Mouse (Mus musculus) spleen, postnatal 14 days (tissue): ENCODE results near the gene Tuba3a.

ENCODE experiments used
- DNase-seq, 2 experiments: peaks; one replicate each; pipeline ENCODE4 v3.0.0; 2021 to 2022; ENCODE audit warnings: low spot score in 2 of 2

Tuba3a gene

GRCm38 (mm10) chr6:125285890-125286289 lies at the start of gene Tuba3a:
Gene Tuba3a, minus strand, starts transcription at chr6:125286042.
- DNase-seq = no peak

DNA sequence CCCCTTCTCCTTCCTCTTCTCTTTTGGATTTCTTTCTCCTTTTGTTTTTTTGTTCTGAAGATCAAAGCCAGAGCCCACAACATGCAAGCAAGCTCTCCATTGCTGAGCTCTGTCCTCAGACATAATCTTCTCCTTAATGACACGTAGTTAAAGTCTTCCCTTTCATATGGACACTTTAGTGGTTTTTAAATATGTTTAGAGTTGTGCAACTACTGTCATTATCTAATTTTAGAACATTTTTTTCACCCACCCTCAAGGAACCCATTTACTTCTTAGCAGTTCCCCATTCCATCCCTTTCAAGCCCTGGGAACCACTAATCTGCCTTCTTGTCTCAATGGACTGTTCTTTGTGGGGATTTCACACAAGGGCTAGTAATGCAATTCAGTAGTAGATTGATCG lies 48.5 kb upstream of the Tuba3a start:
- no peak for DNase-seq

DNA sequence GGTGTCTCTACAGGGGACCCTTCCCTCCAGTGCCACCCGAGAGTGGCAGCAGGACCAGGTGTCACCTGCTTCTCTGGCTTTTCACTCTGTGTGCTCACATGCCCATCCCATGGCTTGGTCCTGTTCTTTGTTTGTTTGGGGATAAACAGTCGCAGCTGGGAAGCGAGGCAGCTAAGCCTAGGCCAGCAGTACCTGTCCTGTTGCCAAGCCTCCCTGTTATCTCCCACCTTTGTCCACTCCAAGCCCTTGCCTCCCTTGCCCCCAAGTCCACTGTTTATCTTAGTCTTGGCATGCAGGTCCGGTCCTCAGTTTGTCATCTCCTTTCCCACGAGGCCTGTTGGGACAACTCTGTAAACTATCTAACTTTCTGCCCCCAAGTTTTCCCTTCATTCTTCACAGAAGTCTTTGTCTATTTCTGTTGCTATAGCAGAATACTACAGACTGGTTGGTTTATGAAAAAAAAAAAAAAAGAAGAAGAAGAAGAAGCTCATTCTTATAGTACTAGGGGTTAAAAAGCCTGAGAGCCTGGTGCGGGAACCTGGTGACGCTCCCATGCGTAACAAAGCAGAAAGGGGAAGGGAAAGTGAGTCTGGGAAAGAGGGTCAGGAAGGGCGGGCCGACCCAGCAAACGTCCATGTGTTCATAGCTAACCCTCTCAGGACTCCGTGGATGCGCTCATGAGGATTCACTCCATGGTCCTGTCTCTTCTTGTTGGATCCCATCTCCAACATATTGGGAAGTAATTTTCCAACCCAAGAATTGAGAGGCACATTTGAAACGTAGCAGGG lies 47.5 kb upstream of the Tuba3a start:
- DNase-seq = no peak

- peak in 1 of 2 experiments; percentile 39 for DNase-seq
These were observed 44.9 kb upstream of the Tuba3a start for GRCm38 (mm10) chr6:125330626-125331326.

GRCm38 (mm10) chr6:125328243-125328642 lies 42.4 kb upstream of the Tuba3a start:
- DNase-seq = no peak

GRCm38 (mm10) chr6:125325337-125325736 lies 39.5 kb upstream of the Tuba3a start:
- DNase-seq = no peak

GRCm38 (mm10) chr6:125323547-125323946 lies 37.7 kb upstream of the Tuba3a start:
- no peak for DNase-seq

- no peak for DNase-seq
These were observed 37.0 kb upstream of the Tuba3a start for GRCm38 (mm10) chr6:125322794-125323193.

DNA sequence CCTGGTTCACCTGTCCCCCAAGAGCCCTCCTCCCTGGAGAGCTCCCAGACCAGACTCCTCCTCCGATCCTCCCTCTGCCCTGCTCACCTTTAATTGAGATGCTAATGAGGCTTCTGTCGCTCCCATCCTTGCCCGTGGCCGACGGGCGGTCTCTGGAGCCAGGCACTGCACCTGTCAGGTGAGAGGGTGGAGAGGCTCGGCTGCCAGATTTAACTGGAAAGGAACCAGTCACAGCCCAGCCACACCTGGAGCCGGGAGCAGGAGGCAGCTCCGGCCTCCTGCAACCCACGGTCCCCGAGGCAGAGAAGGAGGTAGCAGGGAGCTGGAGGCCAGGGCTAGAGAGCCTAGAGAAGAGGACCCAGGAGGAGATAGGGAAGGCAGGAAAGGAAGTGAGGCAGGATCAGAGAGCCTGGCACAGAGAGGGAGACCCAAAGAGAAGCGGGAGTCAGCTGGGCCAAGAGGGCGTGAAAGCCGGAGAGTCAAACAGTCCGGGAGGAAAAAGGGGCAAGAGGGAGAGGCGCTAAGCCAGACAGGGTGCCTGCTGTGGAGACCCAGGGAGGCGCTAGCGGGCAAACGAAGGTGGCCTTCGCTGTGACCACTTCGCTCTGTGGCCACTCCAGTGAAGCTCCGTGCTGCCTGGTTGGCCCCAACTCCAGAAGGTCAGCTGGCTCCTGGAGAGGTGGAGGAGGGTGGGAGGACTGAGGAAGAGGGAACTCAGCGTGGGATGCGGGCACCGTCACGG lies 35.4 kb upstream of the Tuba3a start:
- DNase-seq = no peak

DNA sequence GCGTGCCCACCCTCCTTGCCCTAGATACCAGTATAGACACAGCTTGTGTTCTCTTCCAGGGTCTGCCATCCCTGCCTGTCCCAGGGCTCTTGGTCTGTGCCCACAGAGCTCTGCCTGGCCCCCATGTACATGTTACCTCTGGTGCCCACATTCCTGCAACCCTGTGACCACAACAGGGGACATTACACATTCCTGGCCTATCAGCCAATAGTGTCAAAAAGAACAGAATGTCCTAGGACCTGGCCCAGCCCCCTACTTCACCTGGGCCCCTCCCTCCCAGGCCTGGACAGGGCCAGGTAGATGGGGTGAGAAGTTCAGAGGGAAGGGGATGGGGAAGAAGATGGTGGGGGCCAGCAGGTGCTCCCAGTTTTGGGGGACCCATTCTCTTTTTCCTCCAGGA lies 34.5 kb upstream of the Tuba3a start, which contains the start of gene Scnn1a:
TSS of gene Scnn1a (plus strand) at position 337 of the 400 bp plus-strand sequence.
- no peak for DNase-seq

GRCm38 (mm10) chr6:125319919-125320296 lies 34.1 kb upstream of the Tuba3a start:
- DNase-seq = no peak

- DNase-seq = no peak
These were observed 33.4 kb upstream of the Tuba3a start for GRCm38 (mm10) chr6:125318981-125319918.

DNA sequence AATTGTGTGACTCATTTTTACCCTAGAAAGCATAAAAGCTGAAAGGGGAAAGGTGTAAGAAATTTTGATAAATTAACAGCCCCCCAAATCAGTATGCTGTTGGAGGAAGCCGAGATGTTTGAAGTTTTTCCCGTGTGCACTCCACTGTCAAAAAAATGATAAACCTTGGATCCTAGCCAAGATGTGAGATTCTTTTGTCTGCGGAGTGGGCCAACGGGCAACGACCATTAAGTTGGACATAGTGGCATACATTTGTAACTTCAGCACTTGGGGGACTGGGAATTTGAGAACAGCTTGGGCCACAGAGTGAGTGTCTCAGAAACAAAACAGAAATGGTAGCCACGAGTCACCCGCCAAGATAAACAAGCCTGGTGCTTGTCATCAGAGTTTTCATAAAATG lies 31.2 kb upstream of the Tuba3a start:
- DNase-seq = no peak

DNA sequence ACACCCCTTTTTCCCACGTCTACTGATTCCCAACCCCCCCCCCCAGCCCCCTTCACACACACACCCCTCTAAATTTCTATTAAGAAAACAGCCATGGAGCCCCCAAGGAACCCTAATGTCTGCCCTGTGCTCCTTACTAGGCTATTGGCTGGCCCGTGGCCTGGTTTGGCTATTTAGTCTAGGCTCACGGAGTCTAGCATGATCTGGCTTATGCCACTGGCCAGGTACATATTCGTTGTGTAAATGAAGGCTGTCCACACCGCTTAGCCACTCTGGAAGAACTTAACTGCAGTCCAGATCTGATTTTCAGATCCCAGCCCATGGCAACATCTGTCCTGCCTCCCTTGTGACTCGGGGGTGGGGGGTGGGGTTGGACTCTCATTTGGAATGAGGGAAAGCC lies 28.9 kb upstream of the Tuba3a start:
- no peak for DNase-seq

GRCm38 (mm10) chr6:125314231-125314563 lies 28.4 kb upstream of the Tuba3a start:
- DNase-seq = no peak

DNA sequence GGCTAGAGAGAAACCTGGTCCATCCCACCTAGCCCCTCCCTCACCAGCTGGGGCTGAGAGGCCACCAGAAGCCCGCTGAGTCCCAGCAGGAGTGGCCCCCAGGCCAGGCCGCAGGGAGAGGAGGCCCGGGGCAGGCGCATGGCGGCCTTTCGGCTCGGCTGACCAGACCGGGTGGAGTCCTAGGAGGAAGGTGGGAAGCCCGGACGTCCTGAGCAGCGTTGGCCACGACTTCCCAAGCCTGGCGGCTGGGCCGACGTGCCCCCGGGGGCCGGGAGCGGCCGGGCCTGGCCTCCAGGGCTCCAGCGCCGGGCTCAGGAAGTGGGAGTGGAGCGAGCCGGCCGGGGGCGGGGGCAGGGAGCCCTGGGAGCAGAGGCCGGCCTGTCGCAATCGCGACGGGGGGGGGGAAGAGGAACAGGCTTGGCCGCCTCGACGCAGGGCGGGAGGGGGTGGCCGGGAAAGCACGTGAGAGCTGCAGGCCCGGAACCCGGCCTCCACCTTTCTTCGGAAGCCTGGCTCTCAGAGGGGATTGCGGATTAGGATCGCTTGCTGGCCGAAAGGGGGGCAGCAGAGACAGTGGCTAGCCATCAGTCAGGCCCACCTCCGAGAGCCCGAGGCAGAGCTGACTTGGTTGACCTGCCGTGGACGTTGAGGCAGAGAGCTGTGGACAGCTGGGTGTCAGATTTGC lies 27.8 kb upstream of the Tuba3a start, which contains the start of gene Ltbr:
TSS of gene Ltbr (minus strand) at position 340 of the 685 bp plus-strand sequence.
- DNase-seq = peak; percentile 20 to 21

DNA sequence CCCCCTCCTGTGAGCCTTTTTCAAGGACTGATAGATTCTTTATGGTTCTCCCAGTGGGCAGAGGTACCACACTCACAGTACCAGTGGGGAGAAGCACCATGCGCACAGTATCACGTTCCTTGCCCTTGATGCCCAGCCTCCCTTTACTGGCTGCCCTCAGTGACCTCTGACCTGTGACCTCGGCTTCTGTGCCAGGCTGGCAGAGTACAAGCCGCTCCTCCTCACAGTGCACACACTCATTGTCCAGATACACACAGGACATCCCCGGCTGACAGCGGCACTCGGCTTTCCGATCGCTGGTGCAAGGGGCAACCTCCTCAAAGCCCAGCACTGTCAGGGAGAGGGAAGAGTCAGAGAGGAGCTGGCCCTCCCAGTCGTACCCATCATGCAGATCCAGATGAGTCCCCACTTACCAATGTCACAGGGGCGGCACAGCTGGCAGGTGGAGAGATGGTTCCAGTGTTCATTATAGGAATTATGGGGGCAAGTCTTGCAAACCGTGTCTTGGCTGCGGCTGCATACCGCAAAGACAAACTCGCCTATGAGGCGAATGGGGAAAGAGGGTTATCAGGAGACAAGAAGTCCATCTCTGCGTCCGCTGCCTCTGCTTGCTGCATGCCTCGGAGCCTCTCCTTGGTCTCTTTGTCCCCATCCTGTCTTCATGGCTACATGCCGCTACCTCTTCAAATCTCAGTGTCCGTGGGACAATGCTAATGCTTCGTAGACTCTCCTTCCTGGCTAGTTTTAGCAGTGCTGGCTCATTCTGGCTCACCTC lies 26.9 kb upstream of the Tuba3a start:
- no peak for DNase-seq

DNA sequence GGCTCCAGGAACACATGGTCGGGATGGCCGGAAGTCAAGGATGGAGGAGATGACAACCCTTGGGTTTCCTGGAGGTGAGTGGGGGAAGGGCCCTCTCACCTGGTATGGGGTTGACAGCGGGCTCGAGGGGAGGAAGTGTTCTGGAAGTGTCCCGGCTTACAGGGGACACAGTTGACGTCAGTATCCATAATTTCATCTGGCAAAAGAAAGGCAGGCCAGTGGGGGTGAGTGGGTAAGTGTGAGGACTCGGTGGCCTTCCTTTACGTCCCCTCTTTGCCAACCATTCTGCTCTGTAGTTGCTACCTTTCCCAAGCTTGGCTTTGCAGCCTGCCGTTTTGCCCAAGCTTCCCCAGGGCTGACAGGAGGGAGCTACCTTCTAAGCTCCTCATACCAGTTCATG lies 26.3 kb upstream of the Tuba3a start:
- no peak for DNase-seq

DNA sequence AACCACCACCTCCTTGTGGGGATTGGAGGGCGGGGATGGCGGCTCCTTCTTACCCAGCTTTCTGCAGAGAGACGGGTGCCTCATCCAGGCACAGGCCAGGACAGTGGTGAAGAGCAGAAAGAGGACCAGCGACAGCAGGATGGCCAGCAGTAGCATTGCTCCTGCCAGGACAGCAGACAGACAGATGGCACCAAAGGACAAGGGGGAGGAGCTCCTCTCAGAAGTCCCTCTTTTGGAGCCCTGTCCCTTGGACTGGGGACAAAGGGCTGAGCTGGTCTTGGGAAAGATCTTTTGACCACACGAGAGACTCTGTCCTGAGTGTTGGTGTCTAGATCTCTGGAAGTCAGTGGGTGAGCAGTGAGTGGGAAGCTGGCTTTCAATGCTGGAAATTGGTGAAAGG lies 23.6 kb upstream of the Tuba3a start:
- no peak for DNase-seq

GRCm38 (mm10) chr6:125308921-125309320 lies 23.1 kb upstream of the Tuba3a start:
- no peak for DNase-seq
